Mouse (Mus musculus) stomach, embryonic 14.5 days (tissue): ENCODE data around the gene Trh. TPM values are rescaled to one million over a fixed set of nuclear protein-coding genes. Genes with fewer than 3 reads are reported as not detected.
A peak's percentile ranks its signal among the peaks of the same experiment; 100 is the strongest.

ENCODE experiments used
- ATAC-seq: fragments of 200-750 bp; cut with Nextera tagmentation; 2 replicates; pipeline ENCODE4 v1.8.0; 2017; ENCODE audit warnings: low read depth, moderate TSS enrichment; ENCODE audit not compliant: insufficient number of reproducible peaks, insufficient read depth, low FRiP score
- H3K27ac ChIP-seq: fragments of 300-500 bp; sonication (generic); 2 replicates; pipeline ENCODE4 v1.5.1; 2014; ENCODE audit warnings: mild to moderate bottlenecking, low read length, moderate library complexity, mixed read lengths
- H3K27me3 ChIP-seq: fragments of 300-500 bp; sonication (generic); 2 replicates; pipeline ENCODE4 v1.6.1; 2014; ENCODE audit warnings: low read length, control low read depth, mixed read lengths; ENCODE audit not compliant: control insufficient read depth, insufficient read depth
- H3K36me3 ChIP-seq: fragments of 300-500 bp; sonication (generic); 2 replicates; pipeline ENCODE4 v1.6.1; 2014; ENCODE audit warnings: mild to moderate bottlenecking, control low read depth, low read length, moderate library complexity, mixed read lengths; ENCODE audit not compliant: control insufficient read depth, insufficient read depth
- H3K4me1 ChIP-seq: fragments of 300-500 bp; sonication (generic); 2 replicates; pipeline ENCODE4 v1.6.1; 2014; ENCODE audit warnings: low read length, control low read depth, mixed read lengths; ENCODE audit not compliant: control insufficient read depth, insufficient read depth
- H3K4me2 ChIP-seq: fragments of 300-500 bp; sonication (generic); replicated peaks from 2 replicates; pipeline ENCODE4 v1.6.1; 2014; ENCODE audit warnings: low read depth, low read length, control low read depth
- H3K4me3 ChIP-seq: fragments of 300-500 bp; sonication (generic); 2 replicates; pipeline ENCODE4 v1.5.1; 2014; ENCODE audit warnings: low read depth, low read length, control low read depth
- H3K9ac ChIP-seq: fragments of 300-500 bp; sonication (generic); replicated peaks from 2 replicates; pipeline ENCODE4 v1.6.1; 2014; ENCODE audit warnings: low read depth, mild to moderate bottlenecking, control low read depth, low read length, moderate library complexity, mixed read lengths
- H3K9me3 ChIP-seq: fragments of 300-500 bp; sonication (generic); 2 replicates; pipeline ENCODE4 v1.6.1; 2016; ENCODE audit warnings: low read depth, low read length, control low read depth; ENCODE audit not compliant: control insufficient read depth
- WGBS: fragments of 180-500 bp; shearing (Covaris S2); extraction: QIAGEN DNeasy Blood & Tissue Kit; methylation state at CpG from one replicate; pipeline ENCODE4 v1.1.7; 2014; 5-methylcytosine and 5-hydroxymethylcytosine counted together
- polyA plus RNA-seq: library from polyadenylated mRNA; unstranded; fragments of >200 nt; fragmentation: Nextera tagmentation; extraction: Ambion mirVana; gene quantifications from 2 replicates; pipeline ENCODE4 v1.2.1, GENCODE M21; 2014

Gene Trh
- polyA plus RNA-seq, 1 experiment from 2014 or later, result 0.54 TPM

DNA sequence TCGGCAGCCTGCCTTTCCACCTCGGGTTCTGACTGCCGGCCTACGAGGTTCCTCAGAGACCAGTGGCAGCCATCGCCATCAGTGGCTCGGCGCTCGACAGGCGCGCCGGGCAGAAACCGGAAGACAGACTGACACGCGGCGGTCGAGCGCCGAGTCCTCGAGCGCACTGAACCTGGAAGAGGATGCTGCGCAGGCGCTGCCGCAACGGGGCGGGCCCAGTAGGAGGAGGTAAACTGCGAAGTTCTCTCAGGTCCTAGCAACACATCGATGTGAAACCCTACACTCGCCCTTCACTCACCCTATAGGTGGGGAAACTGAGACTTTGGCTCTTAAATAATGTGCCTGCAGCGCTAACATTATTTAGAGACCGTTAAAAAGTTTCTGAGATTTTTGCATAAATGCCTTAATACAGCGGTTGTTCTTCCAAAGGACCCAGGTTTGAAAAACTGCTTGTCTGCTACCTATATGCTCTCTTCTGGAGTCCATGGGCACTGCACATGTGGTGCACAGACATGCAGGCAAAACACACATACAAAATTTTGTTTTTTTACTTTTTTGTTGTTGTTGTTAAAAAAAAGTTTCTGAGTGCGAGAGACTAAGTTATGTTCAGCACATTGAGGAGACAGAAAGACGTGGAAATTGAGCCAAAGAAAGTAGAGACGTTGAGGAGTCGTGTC lies 29.5 kb downstream of the Trh start, which contains the start of gene Rbsn:
TSS of gene Rbsn (minus strand) at position 153 of the 677 bp plus-strand sequence.
- Histone ChIP-seq H3K27ac (peak within 1 kb of the TSS; percentile 48; the same call in 1 of the 2 replicates), H3K36me3 (peaks cover 8% of the 10 kb centered on the region), H3K4me2 (peak within 1 kb of the TSS; percentile 87), H3K9me3 (no peaks in the 10 kb centered on the region), H3K4me1 (peaks cover 6% of the 10 kb centered on the region), H3K27me3 (no peaks in the 10 kb centered on the region), H3K9ac (peak within 1 kb of the TSS; percentile 90), H3K4me3 (peak within 1 kb of the TSS; percentile 98)
- 10% methylated on average over 35 of the region's 35 CpGs for WGBS
- peak; percentile 95 for ATAC-seq

DNA sequence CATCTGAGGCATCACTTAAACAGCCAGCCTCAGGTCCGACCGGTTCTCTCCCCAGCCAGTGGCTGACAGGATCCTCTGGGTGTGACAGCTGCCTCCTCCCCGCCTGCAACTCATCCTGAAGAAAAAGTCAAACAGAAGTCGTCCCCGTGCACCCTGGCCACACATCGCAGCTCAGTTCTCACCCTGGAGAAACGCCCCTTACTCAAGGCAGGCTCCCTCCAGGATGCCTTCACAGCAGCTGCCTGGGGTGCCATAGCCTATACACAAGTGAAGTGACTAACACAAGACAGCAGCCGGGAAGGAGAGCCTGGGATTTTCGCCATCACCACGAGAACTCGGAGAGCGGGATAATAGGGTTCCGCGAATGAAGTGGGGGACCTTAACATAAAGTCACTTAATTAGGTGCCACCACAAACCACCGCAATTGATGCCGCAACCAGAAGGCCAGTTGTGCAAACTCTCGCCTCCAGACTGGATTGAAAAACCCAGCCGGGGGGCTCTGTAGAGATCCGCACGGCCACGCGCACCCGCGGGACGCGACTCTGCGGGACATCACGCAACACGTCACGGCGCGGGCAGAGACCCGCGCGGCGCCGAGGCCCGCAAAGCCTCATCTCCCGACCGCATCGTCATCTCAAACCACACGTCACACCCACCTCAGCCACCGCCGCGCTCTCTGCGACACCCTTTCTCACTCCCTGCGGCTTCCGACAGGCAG lies 30.2 kb downstream of the Trh start:
- H3K9ac ChIP-seq, result peak overlapping the region; percentile 90
- no peak overlapping the region for H3K27ac ChIP-seq
- H3K9me3 ChIP-seq, result no peaks in the 10 kb centered on the region
- no peaks in the 10 kb centered on the region for H3K27me3 ChIP-seq
- peak overlapping the region; percentile 87 for H3K4me2 ChIP-seq
- under 1% methylated on average over 48 of the region's 48 CpGs for WGBS
- H3K36me3 ChIP-seq, result peaks cover 13% of the 10 kb centered on the region
- H3K4me3 ChIP-seq, result peak overlapping the region; percentile 98
- H3K4me1 ChIP-seq, result peaks cover 6% of the 10 kb centered on the region
- no peak for ATAC-seq

DNA sequence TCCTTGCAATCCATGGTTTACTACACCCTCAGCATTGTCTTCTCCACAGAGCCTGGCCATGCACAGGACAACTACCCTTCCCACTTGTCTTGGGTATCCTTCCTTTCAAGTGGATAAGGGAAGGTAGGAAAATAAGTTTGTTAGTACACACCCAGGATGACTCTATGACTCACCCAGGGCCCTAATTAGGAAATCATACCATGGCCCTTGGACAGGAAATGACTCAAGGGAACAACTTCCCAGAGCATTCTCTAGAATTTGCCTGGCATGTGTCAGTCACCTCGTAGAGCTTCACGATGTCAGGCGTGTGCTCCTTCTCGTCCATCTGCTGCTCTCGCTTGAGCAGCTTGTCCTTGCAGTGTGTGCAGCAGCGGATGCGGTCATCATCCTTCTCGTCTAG lies 45.0 kb downstream of the Trh start:
- no peak overlapping the region for H3K4me2 ChIP-seq
- H3K4me3 ChIP-seq, result no peak overlapping the region
- no peaks in the 10 kb centered on the region for H3K4me1 ChIP-seq
- WGBS, result 90% methylated on average over 8 of the region's 8 CpGs
- no peaks in the 10 kb centered on the region for H3K9me3 ChIP-seq
- no peak overlapping the region for H3K9ac ChIP-seq
- H3K27me3 ChIP-seq, result no peaks in the 10 kb centered on the region
- no peak overlapping the region for H3K27ac ChIP-seq
- H3K36me3 ChIP-seq, result peaks cover 51% of the 10 kb centered on the region
- ATAC-seq, result no peak

Other genes starting within 250 kb of the Trh start
- gene Nr2c2, start 153.3 kb downstream of the Trh start, polyA plus RNA-seq, result 25.5 and 31.1 TPM in 2 replicates
- 74.0 and 80.3 TPM in 2 replicates for gene Mrps25, start 60.6 kb downstream of the Trh start, polyA plus RNA-seq
- 18.0 and 22.9 TPM in 2 replicates for gene Rbsn, start 29.7 kb downstream of the Trh start, polyA plus RNA-seq